Mouse (Mus musculus) thymus, postnatal 25 days (tissue): ENCODE data around the gene Cdt1.
A peak's percentile ranks its signal among the peaks of the same experiment; 100 is the strongest.
"Not testable (repeated sequence)": the region's sequence is repeated elsewhere in the genome, so short reads cannot be mapped to it uniquely, and the experiment has no call there.

ENCODE experiments used
- DNase-seq: peaks from one replicate; pipeline ENCODE4 v3.0.0; 2022

Gene Cdt1

DNA sequence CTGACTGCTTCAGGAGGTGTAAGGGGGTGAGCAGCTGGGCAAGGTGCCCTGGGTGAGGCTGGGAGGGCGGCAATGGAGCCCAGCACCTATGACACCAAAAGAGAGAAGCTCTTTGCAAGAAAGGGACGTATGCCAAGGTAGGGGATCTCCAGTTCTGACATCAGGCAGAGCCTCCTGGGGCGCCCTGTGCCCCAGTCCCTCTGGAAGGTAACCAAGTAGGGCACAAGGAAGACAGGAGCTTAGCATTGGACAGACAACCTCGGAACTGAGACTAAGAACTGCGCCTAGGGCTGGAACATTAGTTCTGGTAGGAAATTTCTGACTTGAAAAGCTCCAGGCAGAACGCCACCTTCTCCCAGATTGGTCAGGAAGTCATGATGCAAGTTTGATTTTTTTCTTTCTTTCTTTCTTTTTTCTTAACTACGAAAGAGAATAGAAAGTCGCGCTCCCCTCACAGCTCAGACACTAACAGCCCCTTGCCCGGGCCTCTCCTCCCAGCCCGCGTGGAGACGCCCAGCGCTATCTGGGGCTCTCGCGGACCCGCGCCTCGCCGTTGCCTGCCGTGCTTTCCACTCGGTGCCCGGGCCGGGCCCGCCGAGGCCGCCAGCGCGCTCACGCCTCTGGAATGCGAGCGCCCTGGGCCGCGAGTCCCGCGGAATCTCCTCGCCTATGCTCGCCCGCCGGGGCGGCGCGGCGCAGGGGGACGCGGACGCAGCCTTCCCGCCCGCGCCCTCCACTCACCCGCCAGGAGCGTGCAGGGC lies 17.4 kb upstream of the Cdt1 start:
- peak; percentile 63 for DNase-seq

DNA sequence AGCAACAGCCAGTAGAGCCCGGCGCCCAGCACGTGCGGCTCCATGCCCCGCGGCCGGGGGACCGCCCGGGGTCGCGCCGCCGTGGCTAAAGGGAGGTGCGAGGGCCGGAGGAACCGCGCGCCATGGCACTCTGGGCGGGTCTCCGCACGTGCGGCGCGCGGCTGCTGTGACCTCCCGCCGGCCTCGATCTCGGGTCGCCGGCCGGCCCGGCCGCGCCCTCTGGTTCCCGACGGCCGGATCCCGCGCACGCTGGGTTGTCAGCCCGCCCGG lies 16.9 kb upstream of the Cdt1 start:
- no peak for DNase-seq

DNA sequence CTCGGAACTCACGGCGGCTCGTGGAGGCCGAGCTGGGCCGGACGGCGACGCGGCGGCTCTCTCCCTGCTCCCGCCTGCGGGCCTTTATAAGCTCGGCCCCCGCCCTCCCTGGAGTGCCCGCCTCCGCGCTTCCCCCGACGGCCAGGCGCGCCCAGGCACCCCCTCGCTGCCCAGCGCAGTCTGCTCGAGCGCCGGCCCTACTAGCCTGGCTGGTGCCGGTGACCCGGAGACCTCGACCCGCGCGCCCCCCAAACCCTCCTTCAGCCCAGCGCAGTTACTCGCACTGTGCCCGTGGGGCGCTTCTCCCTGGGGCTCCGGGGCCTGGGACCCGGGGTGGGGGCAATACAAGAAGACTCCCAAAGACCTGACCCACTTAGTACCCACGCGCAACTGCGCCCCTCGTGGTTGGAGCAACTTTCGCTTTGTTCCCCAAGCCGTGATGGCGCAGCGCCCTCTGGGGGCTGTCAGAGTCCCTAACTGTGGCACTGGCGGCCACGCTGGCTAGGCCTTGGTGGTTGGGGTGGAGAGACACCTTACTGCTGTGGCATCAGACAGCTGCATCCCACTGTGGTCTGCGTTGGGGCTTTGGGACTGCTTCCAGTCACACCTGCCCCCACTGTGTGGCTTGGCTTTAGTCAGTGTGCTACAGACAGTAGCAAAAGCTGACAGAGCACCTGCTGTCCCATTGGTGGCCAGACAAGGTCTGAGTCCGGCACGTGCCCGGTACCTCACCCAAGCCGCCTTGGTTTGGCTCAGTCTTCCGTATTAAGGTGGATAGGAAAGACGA lies 16.4 kb upstream of the Cdt1 start, which contains the start of gene Piezo1:
Gene Piezo1 (minus strand): TSS at position 65 of the 787 bp plus-strand sequence.
- peak; percentile 96 for DNase-seq

DNA sequence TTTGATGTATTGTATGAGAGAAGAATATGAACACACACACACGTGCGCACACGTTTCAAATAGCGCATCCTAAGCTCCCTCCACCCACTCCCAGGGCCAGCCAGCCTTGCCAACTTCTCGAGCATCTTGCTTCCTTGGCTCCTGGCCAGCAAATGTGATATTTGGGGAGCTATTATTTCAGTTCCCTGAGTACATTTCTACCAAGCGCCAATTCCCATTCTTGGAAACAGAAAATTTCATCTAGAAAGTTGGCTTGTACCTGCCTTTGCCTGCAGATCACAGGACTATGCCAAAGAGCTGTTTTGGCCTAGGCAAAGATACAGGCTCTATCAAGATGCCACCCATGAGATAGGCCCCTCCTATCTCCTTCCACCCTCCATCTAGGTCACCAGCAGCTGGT lies 13.0 kb upstream of the Cdt1 start:
- DNase-seq = no peak

DNA sequence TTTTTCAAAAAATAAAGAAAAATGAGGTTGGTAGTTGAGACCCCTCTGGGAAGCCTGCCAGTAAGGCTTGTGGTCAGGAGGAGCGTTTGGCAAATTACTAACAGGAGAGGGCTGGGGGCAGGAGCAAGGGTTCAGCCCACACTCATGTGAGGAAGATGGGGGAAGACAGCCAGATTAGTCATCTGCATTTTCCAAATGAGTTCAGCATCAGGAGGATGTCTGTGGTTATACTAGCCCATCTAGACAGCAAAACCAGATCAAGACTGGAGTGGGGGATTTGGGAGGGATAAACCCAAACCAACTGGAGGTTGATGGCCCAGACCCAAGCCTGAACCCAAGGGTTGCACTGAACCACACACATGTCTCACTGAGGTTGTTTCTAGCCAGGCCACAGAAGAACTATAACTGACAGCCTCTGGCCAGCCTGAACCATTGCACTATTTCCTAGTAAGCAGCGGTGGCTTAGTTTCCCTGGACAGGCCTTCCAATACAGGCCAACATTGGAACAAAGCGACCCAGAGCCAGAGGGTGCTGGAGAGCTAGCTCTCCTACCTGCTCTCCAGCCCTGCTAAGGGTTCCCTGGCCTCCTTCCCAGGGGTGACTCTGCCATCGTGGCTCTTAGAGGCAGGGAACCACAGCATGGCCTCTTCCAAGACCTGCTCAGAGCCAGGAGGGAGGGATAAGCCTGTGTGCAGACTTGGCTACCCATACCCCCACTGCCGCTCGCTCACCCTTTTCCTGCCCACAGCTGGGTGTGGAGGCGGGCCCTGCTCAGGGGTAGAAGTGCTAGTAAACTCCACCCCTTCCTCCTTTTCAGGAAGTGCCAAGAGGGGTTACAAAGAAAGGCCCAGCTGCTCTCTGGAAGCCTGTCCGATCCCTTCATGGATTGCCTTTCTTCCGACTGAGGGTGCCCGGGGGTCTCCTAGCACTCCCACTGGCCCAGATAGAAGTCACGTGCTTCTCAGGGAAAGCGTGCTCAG lies 11.5 kb upstream of the Cdt1 start:
- peak; percentile 89 for DNase-seq

DNA sequence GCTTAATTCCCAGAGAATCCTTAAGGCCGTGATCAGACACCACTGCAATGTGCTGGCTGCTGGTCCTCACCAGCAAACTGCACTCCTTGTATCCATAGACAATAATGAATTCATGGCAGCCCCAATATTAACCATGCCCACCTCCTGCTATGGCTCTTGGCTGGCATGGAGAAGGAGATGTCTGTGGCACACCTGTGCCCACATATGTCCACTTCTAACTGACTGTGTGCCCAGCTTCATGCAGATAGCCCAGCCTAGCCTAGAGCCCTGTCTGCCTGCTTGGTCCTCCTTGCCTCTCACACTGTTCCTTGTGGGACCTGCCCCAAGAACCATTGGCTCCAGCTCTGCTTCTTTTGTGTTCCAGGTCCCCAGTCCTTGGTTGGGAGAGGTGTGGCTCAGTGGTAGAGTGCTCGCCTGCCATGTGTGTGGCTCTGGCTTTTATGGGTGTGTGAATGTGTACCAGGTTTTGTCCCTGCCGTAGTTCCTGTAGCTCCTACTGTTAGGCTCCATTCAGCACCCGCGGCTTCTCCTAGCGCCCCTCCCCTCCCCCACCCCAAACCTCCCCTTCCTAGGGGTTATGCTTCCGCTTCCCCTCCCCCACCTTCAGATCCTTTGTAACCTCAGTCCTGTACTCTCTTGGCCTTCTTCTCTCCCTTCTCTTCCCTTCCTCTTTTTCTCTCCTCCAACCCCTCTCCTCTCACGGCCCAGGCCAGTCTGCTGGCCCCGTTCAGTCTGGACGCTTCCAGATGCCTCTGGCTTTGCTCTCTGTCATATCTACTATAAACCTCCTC lies 10.4 kb upstream of the Cdt1 start:
- DNase-seq = peak; percentile 42

DNA sequence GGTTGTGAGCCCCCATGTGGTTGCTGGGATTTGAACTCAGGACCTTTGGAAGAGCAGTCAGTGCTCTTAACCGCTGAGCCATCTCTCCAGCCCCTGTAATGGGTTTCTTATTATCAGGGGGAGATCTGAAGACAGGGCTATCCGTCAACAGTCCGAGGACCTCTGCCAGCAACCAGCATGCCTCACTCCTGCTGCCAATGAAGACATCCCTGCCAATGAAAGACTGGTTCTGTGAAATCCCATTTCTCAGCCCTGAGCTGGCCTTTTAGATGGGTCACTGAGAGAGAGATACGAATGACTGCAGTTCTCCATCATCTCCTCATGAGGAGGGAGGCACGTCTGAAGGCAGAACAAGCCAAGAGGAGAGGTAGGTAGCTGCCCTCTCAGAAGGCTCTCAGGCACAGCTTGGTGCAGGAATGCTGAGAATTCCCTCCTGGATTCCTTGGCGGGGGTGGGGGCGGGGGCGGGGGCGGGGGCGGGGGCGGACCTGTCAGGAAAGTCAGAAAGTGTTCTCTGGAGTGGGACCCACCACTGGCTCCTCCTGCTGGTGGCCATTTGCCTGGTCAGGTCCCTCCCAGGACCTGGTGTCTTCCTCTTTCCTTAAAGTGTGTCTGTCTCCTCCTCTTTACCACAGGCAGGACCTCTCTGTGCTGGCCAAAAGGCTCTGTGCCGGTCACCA lies 9.0 kb upstream of the Cdt1 start:
- DNase-seq = no peak

DNA sequence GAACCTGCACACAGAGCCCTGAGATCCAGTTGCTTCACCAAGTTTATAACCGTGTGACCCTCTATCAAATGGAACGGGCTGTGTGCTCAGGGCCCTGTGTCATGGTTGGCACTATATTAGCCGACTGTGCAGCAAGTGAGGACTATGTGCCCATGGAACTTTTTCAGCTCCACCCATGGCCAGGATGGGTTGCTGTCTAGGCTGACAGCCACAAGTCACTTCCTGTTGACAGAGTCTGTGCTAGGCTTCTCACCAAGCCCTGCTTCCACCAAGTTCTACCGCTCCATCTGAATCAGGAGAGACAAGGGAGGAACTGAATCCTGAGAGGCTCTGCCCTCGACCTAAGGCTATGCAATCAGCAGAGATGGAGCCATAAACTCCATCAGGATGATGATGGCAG lies 6.6 kb upstream of the Cdt1 start:
- DNase-seq = peak; percentile 49

DNA sequence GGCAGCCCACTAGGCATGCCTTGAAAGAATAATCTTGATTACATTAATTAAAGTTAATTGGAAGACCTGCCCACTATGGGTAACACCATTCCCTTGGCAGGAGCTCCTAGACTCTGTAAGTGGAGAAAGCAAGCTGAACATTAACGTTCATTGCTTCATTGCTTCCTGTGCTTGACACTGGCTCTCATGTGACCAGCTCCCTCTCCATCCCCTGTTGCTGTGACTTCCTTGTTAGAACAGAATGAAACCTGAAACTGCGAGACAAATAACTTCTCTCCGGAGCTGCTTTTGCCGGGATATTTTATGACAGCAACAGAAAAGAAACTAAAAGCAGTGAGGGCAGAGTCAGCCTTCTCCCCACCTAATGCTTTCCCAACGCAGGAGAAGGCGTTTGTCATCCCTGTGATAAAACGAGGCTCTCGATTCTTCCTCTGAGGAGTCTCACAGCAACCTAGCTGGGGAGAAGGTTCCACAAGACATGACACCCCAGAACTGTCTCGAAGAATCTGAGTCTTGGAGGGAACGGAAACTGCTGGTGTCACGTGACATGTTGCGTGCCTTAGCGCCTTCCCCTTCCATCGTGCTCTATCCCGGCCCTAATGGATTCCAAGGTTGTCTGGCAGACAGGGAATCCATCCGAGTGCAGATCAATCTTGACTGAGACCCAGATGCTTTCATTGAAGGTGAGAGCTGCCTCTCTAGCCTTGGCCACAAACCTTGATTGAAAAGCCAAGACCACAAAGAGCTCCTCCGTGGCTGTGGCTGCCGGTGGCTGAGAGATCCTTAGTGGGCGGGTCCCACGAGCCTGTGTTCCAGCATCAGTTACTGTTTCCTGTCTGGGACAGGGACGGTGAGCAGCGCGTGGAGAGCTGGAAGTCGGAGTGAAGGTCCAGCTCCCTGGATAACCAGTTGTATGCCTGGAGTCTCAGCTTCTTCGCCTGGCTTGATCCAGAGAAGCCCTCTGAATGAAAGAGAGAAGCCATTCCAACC lies 3.2 kb upstream of the Cdt1 start:
- DNase-seq = no peak

DNA sequence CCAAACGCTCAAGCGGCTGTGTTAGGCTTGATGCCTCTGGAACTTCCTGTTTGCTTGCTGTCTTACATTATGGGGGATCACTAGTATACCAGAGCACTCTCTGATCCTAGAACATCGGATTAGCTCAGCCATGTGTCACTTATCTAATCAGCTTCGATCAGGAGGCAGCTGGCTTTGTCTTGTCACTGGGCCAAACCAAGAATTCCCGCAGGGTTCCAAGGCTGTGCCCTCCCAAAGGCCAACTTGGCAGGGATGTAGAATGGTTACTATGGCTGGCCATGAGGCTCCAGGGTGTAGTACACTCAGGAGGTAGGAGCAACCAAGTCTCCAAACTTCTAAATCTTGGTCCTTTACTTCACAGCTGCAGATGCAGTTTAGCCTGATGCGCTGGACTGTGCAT lies 1.0 kb upstream of the Cdt1 start:
- DNase-seq = no peak

DNA sequence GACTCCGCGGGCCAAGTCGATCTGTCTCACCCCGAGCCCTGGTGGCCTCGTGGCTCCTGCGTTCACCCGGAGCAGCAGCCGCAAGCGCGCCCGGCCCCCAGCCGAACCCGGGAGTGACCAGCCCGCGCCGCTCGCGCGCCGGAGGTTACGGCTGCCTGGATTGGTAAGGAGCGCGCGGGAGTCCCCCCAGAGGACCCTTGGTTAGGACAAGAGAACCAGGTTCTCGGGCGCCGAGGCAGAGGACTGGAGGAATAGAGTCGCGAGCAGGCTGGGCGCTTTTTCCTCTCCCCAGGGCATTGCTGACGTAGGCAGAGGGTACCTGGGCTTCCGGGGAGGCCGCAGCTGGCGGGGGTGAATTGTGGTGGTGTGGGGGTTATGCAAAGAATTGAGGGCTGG lies 292 bp downstream of the Cdt1 start:
- peak; percentile 78 for DNase-seq

DNA sequence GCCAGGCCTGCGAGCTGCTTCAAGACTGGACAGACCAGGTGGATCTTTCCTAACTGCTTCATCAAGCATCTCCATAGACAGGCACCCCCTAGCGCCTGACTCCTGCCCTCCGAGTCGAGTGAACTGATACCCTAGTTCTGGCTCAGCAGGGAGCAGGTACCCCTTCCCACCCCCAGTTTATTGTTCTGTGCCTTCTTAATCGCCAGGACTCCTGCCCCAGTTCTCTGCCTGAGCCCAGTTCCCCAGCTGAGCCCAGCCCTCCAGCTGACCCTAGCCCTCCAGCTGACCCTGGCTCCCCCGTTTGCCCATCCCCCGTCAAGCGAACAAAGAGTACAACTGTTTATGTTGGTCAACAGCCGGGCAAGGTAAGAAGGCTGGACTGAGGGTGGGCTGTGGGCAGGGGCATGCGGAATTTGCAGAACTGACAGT lies 1.1 kb downstream of the Cdt1 start:
- DNase-seq = peak; percentile 57

DNA sequence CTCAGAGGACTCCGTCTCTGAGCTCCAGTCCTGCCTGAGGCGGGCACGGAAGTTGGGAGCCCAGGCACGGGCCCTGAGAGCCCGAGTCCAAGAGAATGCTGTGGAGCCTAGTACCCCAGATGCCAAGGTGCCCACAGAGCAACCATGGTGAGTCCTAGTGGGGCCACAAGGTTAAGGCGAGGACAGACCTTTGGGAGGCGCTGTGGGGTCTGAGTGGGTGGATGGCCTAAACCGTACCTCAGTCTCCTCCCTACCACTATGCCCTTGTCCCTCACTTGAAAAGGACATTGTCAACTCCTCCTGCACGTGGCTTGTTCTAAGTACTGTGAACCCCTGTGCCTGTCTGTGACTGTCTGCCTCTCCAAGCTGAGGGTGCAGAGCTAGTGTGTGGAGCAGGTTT lies 1.5 kb downstream of the Cdt1 start:
- peak; percentile 18 for DNase-seq

DNA sequence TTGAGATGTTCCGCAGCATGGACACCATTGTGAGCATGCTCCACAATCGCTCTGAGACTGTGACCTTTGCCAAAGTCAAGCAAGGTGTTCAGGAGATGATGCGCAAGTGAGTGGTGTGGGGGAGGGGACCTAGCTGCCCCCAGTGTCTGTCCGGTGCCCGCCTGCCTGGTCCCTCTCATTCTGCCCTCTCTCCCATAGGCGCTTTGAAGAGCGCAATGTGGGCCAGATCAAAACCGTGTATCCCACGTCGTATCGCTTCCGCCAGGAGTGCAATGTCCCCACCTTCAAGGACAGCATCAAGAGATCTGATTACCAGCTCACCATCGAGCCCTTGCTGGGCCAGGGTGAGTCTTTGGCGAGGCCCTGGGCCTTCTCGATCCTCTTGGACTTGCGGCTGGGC lies 2.2 kb downstream of the Cdt1 start:
- no peak for DNase-seq

DNA sequence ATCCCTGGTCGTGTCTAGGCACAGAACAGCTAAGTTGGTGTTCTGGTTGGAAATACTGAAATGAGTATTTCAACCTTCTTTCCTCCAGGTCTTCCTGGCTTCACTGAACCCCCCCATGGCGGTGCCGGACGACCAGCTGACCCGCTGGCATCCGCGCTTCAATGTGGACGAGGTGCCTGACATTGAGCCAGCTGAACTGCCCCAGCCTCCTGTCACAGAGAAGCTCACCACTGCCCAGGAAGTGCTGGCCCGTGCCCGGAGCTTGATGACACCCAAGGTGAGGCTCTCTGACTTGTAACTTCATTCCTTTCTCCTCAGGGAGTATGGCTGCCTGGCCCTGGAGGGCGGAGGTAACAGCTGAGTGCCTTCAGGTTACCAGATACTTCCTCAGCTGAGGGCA lies 3.3 kb downstream of the Cdt1 start:
- DNase-seq = no peak

DNA sequence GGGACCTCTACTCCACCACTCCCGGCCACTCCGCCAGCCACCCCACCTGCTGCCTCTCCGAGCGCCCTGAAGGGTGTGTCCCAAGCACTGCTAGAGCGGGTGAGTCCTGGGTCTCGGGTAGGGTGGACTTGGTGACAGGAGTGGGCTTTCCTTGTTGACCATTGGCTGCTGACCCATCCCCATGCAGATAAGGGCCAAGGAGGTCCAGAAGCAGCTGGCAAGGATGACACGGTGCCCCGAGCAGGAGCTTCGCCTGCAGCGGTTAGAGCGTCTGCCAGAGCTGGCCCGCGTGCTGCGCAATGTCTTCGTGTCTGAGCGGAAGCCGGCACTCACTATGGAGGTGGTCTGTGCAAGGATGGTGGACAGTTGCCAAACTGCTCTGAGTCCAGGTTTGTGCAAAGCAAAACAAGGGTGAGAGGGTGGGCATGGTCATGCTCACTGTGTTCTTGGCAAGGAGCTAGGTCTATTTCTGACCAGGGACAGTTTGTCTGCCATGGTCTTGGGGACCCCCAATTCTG lies 4.0 kb downstream of the Cdt1 start:
- DNase-seq = no peak

DNA sequence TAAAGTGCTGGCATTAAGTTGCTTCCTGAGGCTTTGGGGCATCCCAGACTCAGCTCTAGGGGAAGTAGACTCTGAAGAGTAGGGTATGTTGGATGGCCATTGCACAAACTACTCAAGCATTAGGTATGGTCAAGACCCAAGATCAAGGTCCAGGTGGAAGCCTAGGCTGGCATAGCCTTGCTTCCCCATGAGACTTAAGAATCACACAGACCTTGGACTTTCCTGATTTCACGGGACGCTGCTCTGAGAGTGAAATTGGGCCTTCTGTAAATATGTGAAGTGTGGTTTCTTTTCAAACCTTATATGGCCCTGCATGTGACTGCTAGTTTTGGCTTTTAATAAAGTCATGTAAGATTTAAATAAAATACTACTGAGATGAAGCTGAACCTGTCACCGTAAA lies 4.9 kb downstream of the Cdt1 start:
- no peak for DNase-seq

DNA sequence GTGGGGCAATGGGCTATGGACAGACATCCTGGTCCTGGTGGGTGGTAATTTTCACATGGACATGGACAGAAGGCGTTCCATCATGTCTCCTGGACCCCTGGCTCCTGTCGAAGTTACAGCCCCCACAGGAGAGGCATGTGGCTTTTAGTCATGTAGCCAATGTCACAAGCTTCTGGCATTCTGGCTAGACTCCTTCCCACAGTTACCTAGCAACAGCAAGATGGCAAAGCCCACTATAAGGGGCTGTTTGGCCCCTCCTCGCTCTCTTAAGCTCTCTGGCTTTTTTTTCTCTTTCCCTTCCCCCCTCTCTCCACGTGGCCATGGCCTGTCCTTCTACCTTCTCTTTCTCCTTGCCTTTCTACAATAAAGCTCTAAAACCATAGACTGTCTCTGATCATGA lies 5.4 kb downstream of the Cdt1 start:
- not testable (repeated sequence) for DNase-seq

DNA sequence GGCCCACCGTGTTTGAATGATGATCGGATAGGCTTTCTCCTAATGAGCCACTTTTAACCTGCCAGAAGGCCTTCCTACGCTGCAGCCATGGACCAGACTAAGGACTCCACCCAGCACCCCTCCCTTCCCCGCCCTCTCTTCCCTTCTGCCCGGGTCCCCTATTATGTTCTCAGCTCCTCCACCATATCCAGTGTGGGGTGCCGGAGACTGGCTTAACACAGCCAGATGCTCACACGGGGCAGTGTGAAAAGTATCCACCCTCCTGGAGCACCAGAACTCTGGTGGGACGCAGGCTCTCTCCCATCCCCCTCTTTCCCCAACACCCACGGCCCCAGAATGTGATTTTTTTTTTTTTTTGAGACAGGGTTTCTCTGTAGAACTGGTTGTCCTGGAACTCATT lies 5.8 kb downstream of the Cdt1 start:
- DNase-seq = no peak

DNA sequence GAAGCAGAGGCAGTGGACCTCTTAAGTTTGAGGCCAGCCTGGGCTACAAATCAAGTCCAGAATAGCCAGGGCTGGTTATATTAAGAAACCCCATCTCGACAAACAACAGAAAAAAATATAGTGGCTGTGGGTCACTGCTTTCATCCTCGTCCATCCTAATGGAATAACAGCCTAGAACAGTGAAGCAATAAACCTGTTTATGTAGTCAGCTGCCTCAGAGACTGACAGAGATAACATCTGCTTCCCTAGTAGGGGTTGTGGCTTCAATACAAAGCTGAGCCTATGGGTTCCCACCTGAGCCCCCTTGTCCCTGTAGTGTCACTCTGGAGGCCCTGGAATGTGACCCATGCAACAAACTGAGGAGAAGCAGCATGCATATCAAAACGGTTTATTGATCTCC lies 6.4 kb downstream of the Cdt1 start:
- no peak for DNase-seq
